Mouse (Mus musculus): ENCODE results near the gene Fam20c.

GRCm38 (mm10) chr5:138761836-138762334, 7.6 kb downstream of the Fam20c start:
- TF ChIP-seq CTCF (IDR thresholded peaks at IDR 0.05; ENCODE audit: borderline replicate concordance, insufficient read depth, low read length) (no peak), POLR2A (IDR thresholded peaks at IDR 0.05; ENCODE audit: low read depth, low read length) (no peak)
